Mouse (Mus musculus) myocyte (in vitro differentiated cells): ENCODE data around the gene Unk. TPM values are rescaled to one million over a fixed set of nuclear protein-coding genes. Genes with fewer than 3 reads are reported as not detected.

ENCODE experiments used
- H3K27me3 ChIP-seq: one replicate; pipeline ENCODE4 v1.6.1; 2011; ENCODE audit not compliant: control insufficient read depth, insufficient read depth, insufficient read length
- H3K36me3 ChIP-seq: one replicate; pipeline ENCODE4 v1.6.1; 2011; ENCODE audit not compliant: control insufficient read depth, insufficient read depth
- H3K4me2 ChIP-seq: one replicate; pipeline ENCODE4 v1.6.1; 2011; ENCODE audit warnings: low read depth, control low read depth
- H3K4me3 ChIP-seq: one replicate; pipeline ENCODE4 v1.5.1; 2011; ENCODE audit warnings: mild to moderate bottlenecking, control low read depth, moderate library complexity
- H3K79me2 ChIP-seq: one replicate; pipeline ENCODE4 v1.6.1; 2011; ENCODE audit not compliant: control insufficient read depth, insufficient read depth
- H3ac ChIP-seq: one replicate; pipeline ENCODE4 v1.6.1; 2011; ENCODE audit not compliant: control insufficient read depth, insufficient read length
- CEBPB ChIP-seq: IDR thresholded peaks from 2 replicates; pipeline ENCODE4 v1.6.1; 2011; ENCODE audit warnings: mild to moderate bottlenecking, moderate library complexity; ENCODE audit not compliant: poor library complexity, insufficient read depth, severe bottlenecking
- E2F4 ChIP-seq: IDR thresholded peaks from one replicate; pipeline ENCODE4 v1.6.1; 2011; ENCODE audit warnings: mild to moderate bottlenecking, control low read depth, moderate library complexity; ENCODE audit not compliant: insufficient read depth
- MAX ChIP-seq: IDR thresholded peaks from one replicate; pipeline ENCODE4 v1.6.1; 2011; ENCODE audit warnings: low read depth, mild to moderate bottlenecking, control low read depth
- MYOD1 ChIP-seq, 3 experiments: IDR thresholded peaks; one replicate each; pipeline ENCODE4 v1.6.1; 2011; ENCODE audit warnings: control low read depth in 2 of 3, low read depth in 2 of 3, mild to moderate bottlenecking in 2 of 3, moderate library complexity in 1 of 3; ENCODE audit not compliant: insufficient read length in 2 of 3, control insufficient read depth in 1 of 3
- MYOG ChIP-seq, 3 experiments: IDR thresholded peaks; one replicate each; pipeline ENCODE4 v1.6.1; 2011; ENCODE audit warnings: control low read depth in 2 of 3, low read depth in 2 of 3, mild to moderate bottlenecking in 2 of 3; ENCODE audit not compliant: insufficient read length in 2 of 3, control insufficient read depth in 1 of 3, insufficient read depth in 1 of 3
- POLR2A ChIP-seq: IDR thresholded peaks from one replicate; pipeline ENCODE4 v1.6.1; 2011; ENCODE audit warnings: low read depth, mild to moderate bottlenecking, control low read depth, moderate library complexity; ENCODE audit not compliant: insufficient read length
- POLR2AphosphoS2 ChIP-seq: IDR thresholded peaks from one replicate; pipeline ENCODE4 v1.6.1; 2011; ENCODE audit warnings: low read depth, control low read depth; ENCODE audit not compliant: insufficient read length
- REST ChIP-seq: IDR thresholded peaks from one replicate; pipeline ENCODE4 v1.6.1; 2011; ENCODE audit warnings: mild to moderate bottlenecking, control low read depth, moderate library complexity; ENCODE audit not compliant: insufficient read depth, insufficient read length
- SRF ChIP-seq: IDR thresholded peaks from one replicate; pipeline ENCODE4 v1.6.1; 2011; ENCODE audit warnings: low read depth; ENCODE audit not compliant: control insufficient read depth, insufficient read length
- TCF12 ChIP-seq: IDR thresholded peaks from one replicate; pipeline ENCODE4 v1.6.1; 2011; ENCODE audit warnings: mild to moderate bottlenecking, control low read depth; ENCODE audit not compliant: poor library complexity, insufficient read depth, severe bottlenecking
- TCF3 ChIP-seq: IDR thresholded peaks from one replicate; pipeline ENCODE4 v1.6.1; 2011; ENCODE audit warnings: low read depth, control low read depth; ENCODE audit not compliant: insufficient read length
- USF1 ChIP-seq: IDR thresholded peaks from one replicate; pipeline ENCODE4 v1.6.1; 2011; ENCODE audit warnings: low read depth, mild to moderate bottlenecking, control low read depth, moderate library complexity
- polyA plus RNA-seq: library from polyadenylated mRNA; unstranded; fragments of >200 nt; fragmentation: generic; extraction: Trizol; gene quantifications from one replicate; pipeline ENCODE4 v1.2.1, GENCODE M21; 2012; ENCODE audit warnings: missing spikeins

Unk gene
- polyA plus RNA-seq, 1 experiment: 15.3 TPM

- Histone ChIP-seq H3K4me3 (no peak overlapping the region), H3K79me2 (peaks cover 23% of the 10 kb centered on the region), H3K36me3 (peaks cover 19% of the 10 kb centered on the region), H3K4me2 (no peak overlapping the region), H3ac (no peak overlapping the region), H3K27me3 (no peaks in the 10 kb centered on the region)
- TF ChIP-seq POLR2AphosphoS2 (no peak), E2F4 (no peak), REST (no peak), CEBPB (no peak), MYOG (IDR thresholded peaks at IDR 0.05; ENCODE audit: control insufficient read depth in 1 of 3, insufficient read depth in 1 of 3, insufficient read length in 2 of 3, low read depth in 2 of 3) (no peak), TCF3 (no peak), MYOD1 (IDR thresholded peaks at IDR 0.05; ENCODE audit: control insufficient read depth in 1 of 3, insufficient read length in 2 of 3, low read depth in 2 of 3) (no peak), TCF12 (no peak), SRF (no peak), USF1 (no peak), POLR2A (no peak), MAX (no peak)
Observed at GRCm38 (mm10) chr11:116025056-116025845, 4.9 kb upstream of the Unk start.

DNA sequence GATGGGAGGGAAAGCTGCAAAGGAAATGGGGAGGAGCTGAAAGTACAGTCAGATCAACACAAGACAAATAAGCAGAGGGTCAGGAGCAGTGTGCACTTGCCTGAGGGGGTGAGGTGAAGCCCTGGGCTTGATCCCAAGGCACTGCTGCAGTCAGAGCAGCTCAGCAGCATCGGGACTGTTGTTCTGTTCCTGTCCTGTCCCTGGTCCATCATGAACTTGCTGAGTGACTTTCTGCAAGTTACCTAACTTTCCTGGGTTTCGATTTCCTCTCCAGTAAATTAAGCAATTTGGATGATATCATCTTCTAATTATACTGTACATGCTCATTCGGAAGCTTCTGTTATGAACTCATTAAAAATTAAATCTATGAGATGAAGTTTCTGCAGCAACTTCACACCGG, 2.4 kb upstream of the Unk start, which contains the start of gene H3f3b:
TSS of gene H3f3b (minus strand) at position 207 of the 400 bp plus-strand sequence.
- Histone ChIP-seq H3K36me3 (peaks cover 4% of the 10 kb centered on the region), H3K4me3 (no peak within 1 kb of the TSS), H3K27me3 (no peaks in the 10 kb centered on the region), H3ac (no peak within 1 kb of the TSS), H3K79me2 (peaks cover 30% of the 10 kb centered on the region), H3K4me2 (peak within 1 kb of the TSS; percentile 51)
- TF ChIP-seq USF1 (no peak), CEBPB (no peak), MAX (no peak), MYOG (IDR thresholded peaks at IDR 0.05; ENCODE audit: control insufficient read depth in 1 of 3, insufficient read depth in 1 of 3, insufficient read length in 2 of 3, low read depth in 2 of 3) (no peak), TCF3 (no peak), MYOD1 (IDR thresholded peaks at IDR 0.05; ENCODE audit: control insufficient read depth in 1 of 3, insufficient read length in 2 of 3, low read depth in 2 of 3) (no peak), POLR2A (no peak), SRF (no peak), REST (no peak), E2F4 (no peak), POLR2AphosphoS2 (no peak), TCF12 (no peak)

- Histone ChIP-seq H3K79me2 (peaks cover 33% of the 10 kb centered on the region), H3ac (no peak overlapping the region), H3K4me2 (peak overlapping the region; percentile 51), H3K27me3 (no peaks in the 10 kb centered on the region), H3K36me3 (peaks cover 2% of the 10 kb centered on the region), H3K4me3 (no peak overlapping the region)
- TF ChIP-seq SRF (no peak), REST (no peak), MYOD1 (IDR thresholded peaks at IDR 0.05; ENCODE audit: control insufficient read depth in 1 of 3, insufficient read length in 2 of 3, low read depth in 2 of 3) (no peak)
Observed at GRCm38 (mm10) chr11:116028177-116028865, 1.8 kb upstream of the Unk start.

- H3ac ChIP-seq: no peak overlapping the region
- H3K4me2 ChIP-seq: peak overlapping the region; percentile 90
- peaks cover 38% of the 10 kb centered on the region for H3K79me2 ChIP-seq
- peak overlapping the region; percentile 67 for H3K4me3 ChIP-seq
- TF ChIP-seq MAX (no peak), TCF3 (no peak), MYOD1 (IDR thresholded peaks at IDR 0.05; ENCODE audit: control insufficient read depth in 1 of 3, insufficient read length in 2 of 3, low read depth in 2 of 3) (no peak), POLR2A (no peak), REST (no peak)
- no peaks in the 10 kb centered on the region for H3K27me3 ChIP-seq
- no peaks in the 10 kb centered on the region for H3K36me3 ChIP-seq
Observed at GRCm38 (mm10) chr11:116029086-116029865, 846 bp upstream of the Unk start.
